Mouse (Mus musculus) limb, embryonic 12.5 days (tissue): Measurements from ENCODE around the gene Gldc. TPM values are rescaled to one million over a fixed set of nuclear protein-coding genes. Genes with fewer than 3 reads are reported as not detected.

Experiments
- polyA plus RNA-seq: library from polyadenylated mRNA; unstranded; fragments of >200 nt; fragmentation: Nextera tagmentation; extraction: Ambion mirVana; gene quantifications from 2 replicates; pipeline ENCODE4 v1.2.1, GENCODE M21; 2016

The Gldc gene
- polyA plus RNA-seq, 1 experiment from 2014 or later: 4.6 TPM

Other genes starting within 250 kb of the Gldc start
- not detected in 2 replicates for gene Trpd52l3, start 171.6 kb downstream of the Gldc start, polyA plus RNA-seq
- gene Uhrf2, start 144.9 kb downstream of the Gldc start, polyA plus RNA-seq: 92.9 and 100 TPM in 2 replicates
- gene Mbl2, start 57.5 kb upstream of the Gldc start, polyA plus RNA-seq: not detected in 2 replicates